ENCODE assay signal across 11 mouse cellular contexts in genomic region chr3:24668052-24668916, GRCm38 (mm10).
"Had no signal": no experiment of that assay in that cellular context is flagged by ENCODE, and none has a peak within 500 bp of the region (broad histone marks: within the 10 kb centered on the region; RNA-seq: fewer than 3 reads in every experiment).

No protein-coding gene starts in this region.

- DNase-seq: kidney, adult 11 months; kidney, postnatal 14 days; left cerebral cortex, postnatal 4 days; right cerebral cortex, adult 18-20 months; right cerebral cortex, postnatal 25 days; thymus, postnatal 4 days had no signal

- H3K4me3 ChIP-seq: limb, embryonic 13.5 days; lung, embryonic 15.5 days; midbrain, embryonic 13.5 days; neural tube, embryonic 15.5 days had no signal

- H3K27me3 ChIP-seq: limb, embryonic 13.5 days; lung, embryonic 15.5 days; midbrain, embryonic 13.5 days; neural tube, embryonic 15.5 days had no signal

- H3K36me3 ChIP-seq: limb, embryonic 13.5 days; lung, embryonic 15.5 days; midbrain, embryonic 13.5 days; neural tube, embryonic 15.5 days had no signal

- H3K9me3 ChIP-seq: limb, embryonic 13.5 days; lung, embryonic 15.5 days; midbrain, embryonic 13.5 days; neural tube, embryonic 15.5 days had no signal

- H3K4me2 ChIP-seq: limb, embryonic 13.5 days; lung, embryonic 15.5 days; midbrain, embryonic 13.5 days; neural tube, embryonic 15.5 days had no signal

- ATAC-seq: midbrain, embryonic 13.5 days had no signal

- H3K27ac ChIP-seq: limb, embryonic 13.5 days; liver, embryonic 14.5 days; lung, embryonic 15.5 days; midbrain, embryonic 13.5 days; neural tube, embryonic 15.5 days had no signal

- H3K9ac ChIP-seq: limb, embryonic 13.5 days; liver, embryonic 14.5 days; lung, embryonic 15.5 days; midbrain, embryonic 13.5 days; neural tube, embryonic 15.5 days had no signal

- H3K4me1 ChIP-seq: limb, embryonic 13.5 days; lung, embryonic 15.5 days; midbrain, embryonic 13.5 days; neural tube, embryonic 15.5 days had no signal
